Mouse (Mus musculus) cortical plate, adult 2 months (tissue): ENCODE results near the gene Eml2.

Experiments
- CTCF ChIP-seq: fragments of 200-500 bp; IDR thresholded peaks from 2 replicates; pipeline ENCODE4 v1.5.1; 2011; ENCODE audit warnings: mild to moderate bottlenecking, control low read depth, low read length; ENCODE audit not compliant: insufficient read depth; ENCODE audit errors: extremely low read depth
- POLR2A ChIP-seq: fragments of 200-500 bp; IDR thresholded peaks from 2 replicates; pipeline ENCODE4 v1.6.1; 2011; ENCODE audit warnings: mild to moderate bottlenecking, low read length, control low read depth; ENCODE audit not compliant: insufficient read depth; ENCODE audit errors: extremely low read depth

GRCm38 (mm10) chr7:19230899-19231298 lies 54.7 kb downstream of the Eml2 start:
- TF ChIP-seq POLR2A (no peak), CTCF (no peak)
